Mouse (Mus musculus) liver, adult 2 months (tissue): ENCODE measurements around the gene Spem2.

ENCODE experiments used
- CTCF ChIP-seq: fragments of 200-500 bp; IDR thresholded peaks from 2 replicates; pipeline ENCODE4 v1.5.1; 2011; ENCODE audit warnings: low read depth, low read length, control low read depth
- POLR2A ChIP-seq: fragments of 200-500 bp; IDR thresholded peaks from 2 replicates; pipeline ENCODE4 v1.6.1; 2011; ENCODE audit warnings: low read length, control low read depth; ENCODE audit not compliant: insufficient read depth; ENCODE audit errors: extremely low read depth

- TF ChIP-seq CTCF (no peak), POLR2A (no peak)
Measured at GRCm38 (mm10) chr11:69791420-69791819, 26.8 kb downstream of the Spem2 start.
